8 mouse cellular contexts compared by ENCODE assay signal in genomic region chr12:105025271-105025946, GRCm38 (mm10). TPM values are rescaled to one million over a fixed set of nuclear protein-coding genes. Genes with fewer than 3 reads are reported as not detected.
DNase-seq lines count a peak whose midpoint lies in the region; ATAC-seq lines count a peak whose summit lies in the region.

No protein-coding gene starts in this region.

- H3K4me1 ChIP-seq in liver, embryonic 15.5 days (replicated peaks): peaks cover 82% of the 10 kb centered on the region
- H3K4me1 ChIP-seq in neural tube, embryonic 12.5 days: no peaks in the 10 kb centered on the region

- ATAC-seq in liver, embryonic 15.5 days (ENCODE audit: insufficient read depth): peak; percentile 84
- ATAC-seq in neural tube, embryonic 12.5 days (ENCODE audit: low FRiP score, low read depth): 0 out of 2 replicates have a peak, but pooled peaks have one; percentile 15

- H3K9ac ChIP-seq in liver, embryonic 15.5 days: peak overlapping the region; percentile 42; the same call in 1 of the 2 replicates
- H3K9ac ChIP-seq in neural tube, embryonic 12.5 days: no peak overlapping the region

- peaks cover 13% of the 10 kb centered on the region for H3K9me3 ChIP-seq in liver, embryonic 15.5 days (replicated peaks)
- peaks cover 16% of the 10 kb centered on the region for H3K9me3 ChIP-seq in neural tube, embryonic 12.5 days

- H3K4me2 ChIP-seq in liver, embryonic 15.5 days: peak overlapping the region; percentile 65
- H3K4me2 ChIP-seq in neural tube, embryonic 12.5 days (replicated peaks): no peak overlapping the region

- H3K27ac ChIP-seq in liver, embryonic 15.5 days (replicated peaks): peak overlapping the region; percentile 100
- no peak overlapping the region for H3K27ac ChIP-seq in neural tube, embryonic 12.5 days

- H3K4me3 ChIP-seq in liver, embryonic 15.5 days (replicated peaks): peak overlapping the region; percentile 28
- no peak overlapping the region for H3K4me3 ChIP-seq in neural tube, embryonic 12.5 days

- DNase-seq in CD4-positive, CD25-positive, alpha-beta regulatory T cell, adult 2 months (ENCODE audit: low read depth, low spot score): peak; percentile 88
- peak; percentile 46 for DNase-seq in Muller cell, postnatal 12 days (ENCODE audit: inconsistent ontology term)
- DNase-seq in cerebellum, postnatal 14 days: peak; percentile 83 to 89
- peak; percentile 76 for DNase-seq in gastrocnemius, postnatal 10 days
- peak; percentile 89 for DNase-seq in kidney, postnatal 10 days
- peak; percentile 86 for DNase-seq in thymus, postnatal 14 days

- no peaks in the 10 kb centered on the region for H3K27me3 ChIP-seq in liver, embryonic 15.5 days
- no peaks in the 10 kb centered on the region for H3K27me3 ChIP-seq in neural tube, embryonic 12.5 days (replicated peaks)

- H3K36me3 ChIP-seq in liver, embryonic 15.5 days (replicated peaks): peaks cover 33% of the 10 kb centered on the region
- peaks cover 15% of the 10 kb centered on the region for H3K36me3 ChIP-seq in neural tube, embryonic 12.5 days

- WGBS in liver, embryonic 15.5 days (ENCODE audit: insufficient replicate concordance): 12% methylated on average over 8 of the region's 8 CpGs
- WGBS in neural tube, embryonic 12.5 days: 52% methylated on average over 8 of the region's 8 CpGs

RNA-seq across cellular contexts. Expression of gene Glrx5, which starts 7.1 kb away (rescaled TPM):
- total RNA-seq in gastrocnemius, postnatal 10 days (2021): 10 to 100 TPM; 60.5 to 69.7 TPM
- polyA plus RNA-seq in liver, embryonic 15.5 days (2015; fragmentation: Nextera tagmentation; extraction: Ambion mirVana): 496 and 514 TPM in 2 replicates
- polyA plus RNA-seq in neural tube, embryonic 12.5 days (2016; fragmentation: Nextera tagmentation; extraction: Ambion mirVana): 184 and 189 TPM in 2 replicates

RNA-seq across cellular contexts. Expression of gene Syne3, which starts 15.8 kb away (rescaled TPM):
- total RNA-seq in gastrocnemius, postnatal 10 days (2021): 10 to 100 TPM in 1 of 2 experiments, 1 to 10 TPM in 1; 9.0 to 11.5 TPM
- polyA plus RNA-seq in liver, embryonic 15.5 days (2015; fragmentation: Nextera tagmentation; extraction: Ambion mirVana): 2.9 and 3.0 TPM in 2 replicates
- polyA plus RNA-seq in neural tube, embryonic 12.5 days (2016; fragmentation: Nextera tagmentation; extraction: Ambion mirVana): 0.06 and 0.17 TPM in 2 replicates
